Mouse (Mus musculus) hindbrain, embryonic 14.5 days (tissue): ENCODE measurements around the gene Fbxo9. TPM values are rescaled to one million over a fixed set of nuclear protein-coding genes. Genes with fewer than 3 reads are reported as not detected.

Experiments used
- ATAC-seq: fragments of 200-750 bp; cut with Nextera tagmentation; 2 replicates; pipeline ENCODE4 v1.8.0; 2017; ENCODE audit warnings: moderate number of reproducible peaks, mild to moderate bottlenecking, moderate TSS enrichment, moderate library complexity; ENCODE audit not compliant: low FRiP score
- DNase-seq: peaks from one replicate; pipeline ENCODE4 v3.0.0-alpha.2; 2015; ENCODE audit warnings: low spot score
- H3K27ac ChIP-seq: fragments of 300-500 bp; sonication (generic); 2 replicates; pipeline ENCODE4 v1.5.1; 2014; ENCODE audit warnings: mild to moderate bottlenecking, moderate library complexity
- H3K27me3 ChIP-seq: fragments of 300-500 bp; sonication (generic); 2 replicates; pipeline ENCODE4 v1.6.1; 2014; ENCODE audit warnings: mild to moderate bottlenecking, low read length, mixed read lengths; ENCODE audit not compliant: control insufficient read depth, insufficient read depth
- H3K36me3 ChIP-seq: fragments of 300-500 bp; sonication (generic); replicated peaks from 2 replicates; pipeline ENCODE4 v1.6.1; 2014; ENCODE audit not compliant: control insufficient read depth, insufficient read depth
- H3K4me1 ChIP-seq: fragments of 300-500 bp; sonication (generic); replicated peaks from 2 replicates; pipeline ENCODE4 v1.6.1; 2014; ENCODE audit warnings: antibody characterized with exemption, low read length, mixed read lengths; ENCODE audit not compliant: control insufficient read depth, insufficient read depth
- H3K4me2 ChIP-seq: fragments of 300-500 bp; sonication (generic); replicated peaks from 2 replicates; pipeline ENCODE4 v1.6.1; 2014; ENCODE audit warnings: mild to moderate bottlenecking, moderate library complexity
- H3K4me3 ChIP-seq: fragments of 300-500 bp; sonication (generic); replicated peaks from 2 replicates; pipeline ENCODE4 v1.5.1; 2014; ENCODE audit warnings: mild to moderate bottlenecking, low read length
- H3K9ac ChIP-seq: fragments of 300-500 bp; sonication (generic); 2 replicates; pipeline ENCODE4 v1.6.1; 2014
- H3K9me3 ChIP-seq: fragments of 300-500 bp; sonication (generic); 2 replicates; pipeline ENCODE4 v1.6.1; 2016; ENCODE audit warnings: low read length; ENCODE audit not compliant: control insufficient read depth
- WGBS: fragments of 180-500 bp; shearing (Covaris S2); extraction: QIAGEN DNeasy Blood & Tissue Kit; methylation state at CpG from one replicate; pipeline ENCODE4 v1.1.7; 2014; 5-methylcytosine and 5-hydroxymethylcytosine counted together
- polyA plus RNA-seq: library from polyadenylated mRNA; unstranded; fragments of >200 nt; fragmentation: Nextera tagmentation; extraction: Ambion mirVana; gene quantifications from 2 replicates; pipeline ENCODE4 v1.2.1, GENCODE M21; 2014

Fbxo9 gene
- polyA plus RNA-seq, 1 experiment from 2014 or later, result 82.1 TPM

DNA sequence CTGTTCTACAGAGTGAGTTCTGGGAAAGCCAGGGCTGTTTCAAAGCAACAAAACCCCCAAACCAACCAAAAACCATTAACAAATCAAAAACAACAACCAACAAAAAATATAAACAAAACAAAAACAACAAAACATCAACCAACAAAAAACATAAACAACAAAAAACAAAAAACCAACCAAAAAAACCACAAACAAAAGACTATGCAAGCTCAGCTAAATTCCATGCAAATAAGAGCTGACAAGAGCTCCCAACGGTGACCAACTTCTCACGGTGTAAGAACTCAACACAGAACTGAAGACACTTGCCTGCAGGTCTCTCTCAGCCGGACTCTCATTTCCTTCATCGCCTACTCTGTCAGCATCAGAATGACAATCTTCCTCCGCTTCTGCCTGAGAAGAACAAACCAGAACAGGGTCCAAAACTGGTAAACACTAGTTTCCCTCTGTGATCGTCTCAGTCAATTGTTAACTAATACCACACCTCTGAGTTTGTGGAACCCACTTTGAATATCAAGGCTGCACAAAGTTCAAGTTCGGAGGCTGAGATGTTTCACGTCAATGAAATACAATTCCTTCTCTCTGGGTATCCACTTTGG lies 4.8 kb downstream of the Fbxo9 start:
- Histone ChIP-seq H3K9ac (no peak overlapping the region), H3K36me3 (peaks cover 38% of the 10 kb centered on the region), H3K27ac (no peak overlapping the region), H3K4me1 (peaks cover 6% of the 10 kb centered on the region), H3K27me3 (no peaks in the 10 kb centered on the region), H3K4me3 (no peak overlapping the region), H3K4me2 (no peak overlapping the region), H3K9me3 (no peaks in the 10 kb centered on the region)
- 89% methylated on average over 8 of the region's 8 CpGs for WGBS
- no peak for ATAC-seq
- no peak for DNase-seq

DNA sequence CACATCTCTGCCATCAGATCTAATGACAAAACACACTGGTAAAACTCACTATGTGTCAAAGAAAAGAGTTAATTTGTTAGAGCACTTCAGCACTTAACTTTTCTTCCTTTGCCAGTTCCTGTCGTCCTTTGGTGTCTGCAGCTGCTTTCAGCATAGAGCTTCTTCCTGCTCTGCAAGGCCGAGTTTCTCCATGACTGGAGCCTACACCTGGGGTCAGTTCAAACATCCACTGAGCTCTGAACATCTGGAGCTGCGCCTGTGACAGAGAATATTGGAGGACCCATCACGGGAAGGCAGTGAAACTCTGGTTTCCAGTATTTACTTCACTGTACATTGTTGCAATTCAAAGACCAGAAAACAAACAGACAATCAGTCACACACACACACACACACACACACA lies 7.4 kb downstream of the Fbxo9 start:
- ATAC-seq (no peak), DNase-seq (no peak)
- Histone ChIP-seq H3K4me2 (no peak overlapping the region), H3K27me3 (no peaks in the 10 kb centered on the region), H3K9me3 (no peaks in the 10 kb centered on the region), H3K27ac (no peak overlapping the region), H3K36me3 (peaks cover 63% of the 10 kb centered on the region), H3K9ac (no peak overlapping the region), H3K4me3 (no peak overlapping the region), H3K4me1 (no peaks in the 10 kb centered on the region)
- WGBS, result 84% methylated on average over 4 of the region's 4 CpGs

DNA sequence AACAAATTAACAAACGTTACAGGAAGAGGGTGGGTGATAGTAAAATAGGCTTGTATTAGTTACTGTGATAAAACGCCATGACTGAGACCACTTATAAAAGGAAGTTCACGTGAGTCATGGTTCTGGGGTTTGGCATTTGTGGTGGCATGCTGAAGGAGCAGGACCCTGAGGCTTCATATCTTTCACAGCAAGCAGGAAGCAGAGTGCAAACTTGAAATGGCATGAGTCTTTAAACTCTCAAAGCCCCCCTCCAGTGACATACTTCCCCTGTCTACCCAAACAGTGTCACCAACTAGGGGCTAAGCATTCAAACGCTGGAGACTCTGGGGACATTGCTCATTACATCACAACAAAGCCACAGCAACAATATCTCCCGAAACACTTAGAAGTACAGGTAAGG lies 7.9 kb downstream of the Fbxo9 start:
- Histone ChIP-seq H3K4me2 (no peak overlapping the region), H3K4me3 (no peak overlapping the region), H3K27ac (no peak overlapping the region), H3K4me1 (no peaks in the 10 kb centered on the region), H3K9ac (no peak overlapping the region), H3K27me3 (no peaks in the 10 kb centered on the region), H3K9me3 (no peaks in the 10 kb centered on the region), H3K36me3 (peaks cover 66% of the 10 kb centered on the region)
- no peak for ATAC-seq
- DNase-seq, result no peak
- WGBS, result 91% methylated on average over 5 of the region's 5 CpGs

DNA sequence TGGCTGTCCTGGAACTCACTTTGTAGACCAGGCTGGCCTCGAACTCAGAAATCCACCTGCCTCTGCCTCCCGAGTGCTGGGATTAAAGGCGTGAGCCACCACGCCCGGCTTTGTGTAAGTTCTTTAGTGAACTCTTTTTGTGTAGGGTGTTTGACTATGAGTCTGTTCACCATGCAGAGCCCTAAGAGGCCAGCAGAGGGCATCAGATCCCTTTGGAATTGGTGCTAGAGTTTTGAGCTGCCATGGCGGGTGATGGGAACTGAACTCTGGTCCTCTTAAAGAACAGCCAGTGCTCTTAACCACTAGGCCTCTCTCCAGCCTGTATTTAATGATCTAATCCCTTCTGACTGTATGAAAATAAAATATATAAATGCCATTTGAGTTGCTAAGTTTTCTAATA lies 12.5 kb downstream of the Fbxo9 start:
- peaks cover 92% of the 10 kb centered on the region for H3K36me3 ChIP-seq
- 97% methylated on average over 5 of the region's 6 CpGs for WGBS
- DNase-seq, result no peak

DNA sequence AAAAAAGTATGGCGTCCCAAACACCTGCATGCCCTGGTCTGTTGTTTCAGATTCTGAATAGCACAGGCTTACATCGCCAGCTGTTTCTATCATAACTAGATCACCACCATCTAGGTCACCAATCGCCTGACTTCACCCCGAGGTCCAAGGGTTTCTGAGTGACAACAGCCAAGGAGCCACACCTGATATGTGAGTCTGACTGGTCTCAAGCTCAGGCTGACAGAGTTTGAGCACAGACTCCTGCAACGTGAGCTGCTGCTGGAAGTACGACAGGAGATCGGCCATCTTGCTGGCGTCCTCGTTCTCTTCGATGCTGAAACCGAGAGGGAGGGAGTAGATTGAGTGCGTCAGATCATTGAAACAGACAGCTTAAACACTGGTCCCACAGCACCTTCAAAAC lies 13.2 kb downstream of the Fbxo9 start:
- no peak overlapping the region for H3K4me2 ChIP-seq
- no peak overlapping the region for H3K4me3 ChIP-seq
- H3K9me3 ChIP-seq, result no peaks in the 10 kb centered on the region
- no peaks in the 10 kb centered on the region for H3K4me1 ChIP-seq
- 95% methylated on average over 12 of the region's 12 CpGs for WGBS
- H3K27me3 ChIP-seq, result no peaks in the 10 kb centered on the region
- H3K9ac ChIP-seq, result no peak overlapping the region
- H3K27ac ChIP-seq, result no peak overlapping the region
- no peak for DNase-seq
- peaks cover 85% of the 10 kb centered on the region for H3K36me3 ChIP-seq
- ATAC-seq, result no peak

More for the DNA sequence above, 12.5 kb downstream of the Fbxo9 start:
- Histone ChIP-seq H3K9ac (no peak overlapping the region), H3K27me3 (no peaks in the 10 kb centered on the region), H3K4me2 (no peak overlapping the region), H3K9me3 (no peaks in the 10 kb centered on the region), H3K27ac (no peak overlapping the region), H3K4me3 (no peak overlapping the region), H3K4me1 (no peaks in the 10 kb centered on the region)
- no peak for ATAC-seq

DNA sequence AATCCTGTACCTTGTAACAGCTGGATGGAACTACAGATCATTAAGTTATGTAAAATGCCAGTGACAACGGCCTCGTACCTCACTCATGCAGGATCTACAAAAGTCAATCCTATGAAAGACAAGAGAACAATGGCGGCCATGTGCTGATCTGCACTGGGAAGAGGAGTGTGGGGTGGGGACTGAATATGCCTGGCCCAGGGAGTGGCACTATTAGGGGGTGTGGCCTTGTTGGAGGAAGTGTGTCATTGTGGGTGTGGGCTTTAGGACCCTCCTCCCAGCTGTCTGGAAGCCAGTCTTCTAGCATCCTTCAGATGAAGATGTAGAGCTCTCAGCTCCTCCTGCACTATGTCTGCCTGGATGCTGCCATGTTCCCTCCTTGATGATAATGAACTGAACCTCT lies 18.3 kb downstream of the Fbxo9 start:
- H3K4me1 ChIP-seq, result no peaks in the 10 kb centered on the region
- 87% methylated on average over 3 of the region's 3 CpGs for WGBS
- H3K27ac ChIP-seq, result no peak overlapping the region
- DNase-seq, result no peak
- no peak overlapping the region for H3K9ac ChIP-seq
- peaks cover 67% of the 10 kb centered on the region for H3K36me3 ChIP-seq
- H3K9me3 ChIP-seq, result no peaks in the 10 kb centered on the region
- no peak for ATAC-seq
- H3K4me3 ChIP-seq, result no peak overlapping the region
- H3K27me3 ChIP-seq, result no peaks in the 10 kb centered on the region
- H3K4me2 ChIP-seq, result no peak overlapping the region

DNA sequence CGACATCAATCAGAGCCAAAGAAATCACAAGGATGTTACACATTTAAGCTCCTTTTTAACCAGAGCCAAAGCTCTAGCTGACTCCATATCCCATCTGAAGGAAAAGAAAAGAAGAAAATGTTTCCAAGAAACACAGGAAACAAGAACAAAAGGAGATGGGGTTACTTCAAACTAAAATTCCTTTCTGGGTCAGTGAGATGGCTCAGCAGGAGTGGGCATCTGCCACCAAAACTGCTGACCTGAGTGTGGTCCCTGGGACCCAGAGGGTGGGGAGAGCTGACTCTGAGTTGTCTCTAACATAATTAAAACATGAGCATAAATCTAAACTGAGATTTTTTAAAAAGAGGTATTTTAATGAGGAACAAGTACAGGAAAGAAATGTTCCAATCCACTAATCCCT lies 19.0 kb downstream of the Fbxo9 start:
- no peaks in the 10 kb centered on the region for H3K27me3 ChIP-seq
- ATAC-seq (no peak), DNase-seq (no peak)
- H3K4me2 ChIP-seq, result no peak overlapping the region
- 83% methylated on average over 1 of the region's 1 CpGs for WGBS
- no peak overlapping the region for H3K27ac ChIP-seq
- H3K36me3 ChIP-seq, result peaks cover 67% of the 10 kb centered on the region
- H3K4me1 ChIP-seq, result no peaks in the 10 kb centered on the region
- H3K9me3 ChIP-seq, result no peaks in the 10 kb centered on the region
- H3K4me3 ChIP-seq, result no peak overlapping the region
- H3K9ac ChIP-seq, result no peak overlapping the region

DNA sequence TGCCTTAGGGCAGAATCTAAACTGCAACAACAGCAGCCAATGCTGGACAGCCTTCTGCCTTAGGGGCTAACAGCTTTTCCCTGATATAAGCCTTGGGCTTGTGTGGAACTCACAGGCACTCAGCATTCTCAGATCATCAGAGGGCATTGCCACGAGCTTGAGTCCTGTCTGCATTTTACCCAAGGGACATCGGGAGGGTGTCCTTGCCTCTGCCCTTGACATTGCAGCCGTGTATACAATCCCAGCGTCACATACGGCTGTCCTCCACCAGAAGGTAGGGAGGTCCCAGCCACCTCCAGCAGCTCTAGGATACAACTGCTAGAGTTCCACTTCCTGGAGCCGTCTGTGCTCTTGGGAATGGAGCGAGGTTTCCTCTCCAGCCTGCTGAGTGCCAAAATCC lies 19.9 kb downstream of the Fbxo9 start:
- 86% methylated on average over 7 of the region's 7 CpGs for WGBS
- ATAC-seq, result no peak
- H3K4me1 ChIP-seq, result no peaks in the 10 kb centered on the region

DNA sequence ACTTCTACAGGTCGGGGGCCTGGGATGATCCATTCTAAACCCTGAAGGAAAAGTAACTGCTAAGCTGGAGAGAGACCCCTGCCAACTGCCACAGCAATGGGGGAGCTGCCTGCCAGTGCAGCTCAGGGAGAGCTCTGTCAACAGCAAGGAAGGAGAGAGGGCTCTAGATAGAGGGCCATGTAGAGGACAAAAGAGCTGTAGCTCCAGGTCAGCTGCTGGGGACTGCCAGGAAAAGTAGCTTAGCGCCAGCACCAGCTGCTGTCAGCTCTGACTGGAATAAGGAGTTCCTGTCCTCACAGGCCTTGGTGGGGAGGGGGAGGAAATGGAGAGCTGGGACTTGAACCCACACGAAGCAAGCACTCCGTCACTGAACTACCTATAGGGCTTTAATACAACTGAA lies 20.3 kb downstream of the Fbxo9 start:
- Histone ChIP-seq H3K36me3 (peaks cover 67% of the 10 kb centered on the region), H3K27me3 (no peaks in the 10 kb centered on the region), H3K4me2 (no peak overlapping the region), H3K9me3 (no peaks in the 10 kb centered on the region), H3K4me1 (no peaks in the 10 kb centered on the region), H3K27ac (no peak overlapping the region), H3K4me3 (no peak overlapping the region), H3K9ac (no peak overlapping the region)
- no peak for ATAC-seq
- no peak for DNase-seq
- WGBS, result 69% methylated on average over 4 of the region's 4 CpGs

More for the DNA sequence above, 19.9 kb downstream of the Fbxo9 start:
- Histone ChIP-seq H3K27ac (no peak overlapping the region), H3K4me2 (no peak overlapping the region), H3K9me3 (no peaks in the 10 kb centered on the region), H3K4me3 (no peak overlapping the region), H3K9ac (no peak overlapping the region), H3K27me3 (no peaks in the 10 kb centered on the region), H3K36me3 (peaks cover 67% of the 10 kb centered on the region)
- DNase-seq, result no peak

DNA sequence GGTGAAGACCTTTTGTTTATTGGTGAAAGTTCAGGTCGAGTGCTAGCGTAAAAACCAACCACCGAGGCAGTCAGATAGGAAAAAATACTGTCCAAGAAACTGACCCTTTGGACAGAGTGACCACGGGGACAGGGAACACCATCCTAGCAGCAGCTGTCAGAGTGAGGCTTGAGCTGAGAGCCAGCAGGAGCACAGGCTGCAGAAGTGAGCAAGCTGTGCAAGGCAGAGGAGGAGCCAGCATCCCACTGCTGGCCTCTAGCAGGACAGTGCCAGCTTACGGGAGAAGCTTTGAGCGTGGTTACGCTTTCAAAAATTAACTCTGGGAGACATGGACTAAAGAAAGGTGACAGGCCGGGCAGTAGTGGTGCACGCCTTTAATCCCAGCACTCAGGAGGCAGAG lies 21.1 kb downstream of the Fbxo9 start:
- 90% methylated on average over 9 of the region's 9 CpGs for WGBS

More for the DNA sequence above, 21.1 kb downstream of the Fbxo9 start:
- no peaks in the 10 kb centered on the region for H3K9me3 ChIP-seq
- DNase-seq, result no peak
- no peak overlapping the region for H3K27ac ChIP-seq
- no peak overlapping the region for H3K4me3 ChIP-seq
- ATAC-seq, result no peak
- no peak overlapping the region for H3K4me2 ChIP-seq
- H3K27me3 ChIP-seq, result no peaks in the 10 kb centered on the region
- H3K9ac ChIP-seq, result no peak overlapping the region
- peaks cover 63% of the 10 kb centered on the region for H3K36me3 ChIP-seq
- H3K4me1 ChIP-seq, result no peaks in the 10 kb centered on the region
